Mouse (Mus musculus) neural tube, embryonic 12.5 days (tissue): ENCODE measurements around the gene Cwc27. TPM values are rescaled to one million over a fixed set of nuclear protein-coding genes. Genes with fewer than 3 reads are reported as not detected.

Experiments used
- ATAC-seq: fragments of 200-750 bp; cut with Nextera tagmentation; 2 replicates; pipeline ENCODE4 v1.8.0; 2017; ENCODE audit warnings: low read depth, mild to moderate bottlenecking, moderate TSS enrichment, moderate library complexity; ENCODE audit not compliant: low FRiP score
- H3K27ac ChIP-seq: fragments of 300-500 bp; sonication (generic); 2 replicates; pipeline ENCODE4 v1.5.1; 2016
- H3K27me3 ChIP-seq: fragments of 300-500 bp; sonication (generic); replicated peaks from 2 replicates; pipeline ENCODE4 v1.6.1; 2016; ENCODE audit warnings: mild to moderate bottlenecking
- H3K36me3 ChIP-seq: fragments of 300-500 bp; sonication (generic); 2 replicates; pipeline ENCODE4 v1.6.1; 2016; ENCODE audit warnings: mild to moderate bottlenecking
- H3K4me1 ChIP-seq: fragments of 300-500 bp; sonication (generic); 2 replicates; pipeline ENCODE4 v1.6.1; 2016
- H3K4me2 ChIP-seq: fragments of 300-500 bp; sonication (generic); replicated peaks from 2 replicates; pipeline ENCODE4 v1.6.1; 2016; ENCODE audit warnings: mild to moderate bottlenecking
- H3K4me3 ChIP-seq: fragments of 300-500 bp; sonication (generic); 2 replicates; pipeline ENCODE4 v1.5.1; 2016
- H3K9ac ChIP-seq: fragments of 300-500 bp; sonication (generic); 2 replicates; pipeline ENCODE4 v1.6.1; 2016; ENCODE audit warnings: mild to moderate bottlenecking
- H3K9me3 ChIP-seq: fragments of 300-500 bp; sonication (generic); 2 replicates; pipeline ENCODE4 v1.6.1; 2016; ENCODE audit warnings: mild to moderate bottlenecking
- WGBS: fragments of 180-500 bp; shearing (Covaris S2); methylation state at CpG from one replicate; pipeline ENCODE4 v1.1.7; 2016; 5-methylcytosine and 5-hydroxymethylcytosine counted together
- polyA plus RNA-seq: library from polyadenylated mRNA; unstranded; fragments of >200 nt; fragmentation: Nextera tagmentation; extraction: Ambion mirVana; gene quantifications from 2 replicates; pipeline ENCODE4 v1.2.1, GENCODE M21; 2016

Gene Cwc27
- polyA plus RNA-seq, 1 experiment from 2014 or later = 27.6 TPM

DNA sequence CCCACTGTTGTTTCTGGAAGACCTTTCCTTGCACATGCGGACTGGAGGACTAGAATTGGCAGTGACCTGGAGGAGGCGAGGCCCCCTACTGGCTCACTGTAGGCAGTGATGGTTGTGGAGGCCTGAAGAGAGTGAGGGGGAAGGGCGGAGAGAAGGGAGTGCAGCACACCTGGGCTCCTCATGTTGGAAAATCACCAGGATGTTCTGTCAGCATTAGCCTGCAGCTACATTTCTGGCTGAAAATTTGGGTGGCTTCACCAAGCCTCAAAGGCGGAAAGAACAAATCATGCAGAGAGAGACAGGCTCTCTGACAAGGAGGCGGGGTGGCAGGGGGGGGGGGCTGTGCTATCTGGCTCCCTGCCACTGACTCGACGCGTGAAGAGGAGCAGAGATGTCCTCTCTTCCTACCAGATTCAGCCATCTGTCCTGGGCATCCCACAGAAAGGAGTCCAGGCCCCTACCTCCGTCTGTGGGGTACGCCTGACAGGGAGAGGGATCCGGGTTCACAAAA lies 226.8 kb downstream of the Cwc27 start:
- Histone ChIP-seq H3K4me2 (no peak overlapping the region), H3K9me3 (no peaks in the 10 kb centered on the region), H3K27ac (no peak overlapping the region), H3K27me3 (no peaks in the 10 kb centered on the region; the same call in 1 of the 2 replicates), H3K4me1 (no peaks in the 10 kb centered on the region), H3K9ac (no peak overlapping the region), H3K36me3 (no peaks in the 10 kb centered on the region), H3K4me3 (no peak overlapping the region)
- 57% methylated on average over 11 of the region's 11 CpGs for WGBS
- no peak for ATAC-seq

DNA sequence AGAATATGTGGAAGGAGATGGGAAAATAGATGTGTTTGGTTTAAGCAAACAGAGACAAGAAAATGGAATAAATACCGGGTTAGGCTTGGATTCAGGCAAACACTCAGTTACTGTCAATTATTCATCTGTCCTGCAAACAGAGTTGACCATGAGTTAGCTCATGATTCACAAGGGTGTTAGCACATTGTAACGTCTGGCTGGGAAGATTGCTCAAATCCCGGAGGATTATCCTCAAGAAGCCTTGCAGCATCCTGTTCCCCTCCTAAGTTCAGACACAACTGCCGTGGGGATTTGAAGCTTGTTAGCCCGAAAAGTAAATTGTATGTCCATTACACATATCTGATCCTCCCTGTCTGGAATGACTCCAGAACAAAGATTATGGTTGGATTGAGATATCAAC lies 228.6 kb downstream of the Cwc27 start:
- Histone ChIP-seq H3K36me3 (no peaks in the 10 kb centered on the region), H3K4me2 (no peak overlapping the region), H3K27me3 (no peaks in the 10 kb centered on the region; the same call in 1 of the 2 replicates), H3K9ac (no peak overlapping the region), H3K9me3 (no peaks in the 10 kb centered on the region), H3K4me3 (no peak overlapping the region), H3K4me1 (no peaks in the 10 kb centered on the region), H3K27ac (no peak overlapping the region)
- WGBS = 86% methylated on average over 5 of the region's 5 CpGs
- ATAC-seq = no peak

Other genes starting within 250 kb of the Cwc27 start
- gene Srek1ip1, start 24.7 kb downstream of the Cwc27 start, polyA plus RNA-seq = 17.4 and 18.6 TPM in 2 replicates
- gene Shisal2b, start 46.8 kb upstream of the Cwc27 start, polyA plus RNA-seq = 0.41 and 0.42 TPM in 2 replicates
- 5.1 and 6.0 TPM in 2 replicates for gene Rgs7bp, start 237.8 kb upstream of the Cwc27 start, polyA plus RNA-seq